Mouse (Mus musculus) heart, postnatal 36 days (tissue): ENCODE data around the gene Rif1. TPM values are rescaled to one million over a fixed set of nuclear protein-coding genes. Genes with fewer than 3 reads are reported as not detected.
"Not testable (repeated sequence)": the region's sequence is repeated elsewhere in the genome, so short reads cannot be mapped to it uniquely, and the experiment has no call there.

Experiments used
- DNase-seq, 2 experiments: peaks; one replicate each; pipeline ENCODE4 v3.0.0; 2021 to 2022
- intact Hi-C: fragments of 180-260 bp; cut with DNase I; formaldehyde crosslinking; loops from one replicate; pipeline ENCODE4 v1.15.1; 2025
- total RNA-seq, 2 experiments: library from RNA; stranded (reverse); gene quantifications; 2 replicates each; pipeline ENCODE4 v1.2.3; 2021

Rif1 gene
- total RNA-seq, 2 experiments from 2014 or later, result 19.5 to 25.1 TPM

GRCm38 (mm10) chr2:52071241-52071991 lies 1.2 kb upstream of the Rif1 start:
- DNase-seq, result no peak
- intact Hi-C loops, result loop anchor here (5.0 kb wide), 1 partner anchor 1774 kb away; the partner anchor contains the start of gene Mmadhc

- intact Hi-C loops, result loop anchor here (1.0 to 5.0 kb wide), 4 partner anchors 104 to 1775 kb away; partner anchors contain the start of genes Mmadhc and Rbm43
- DNase-seq, result no peak
Measured at GRCm38 (mm10) chr2:52072065-52072490, 554 bp upstream of the Rif1 start.

- DNase-seq, result peak in 1 of 2 experiments; percentile 39
- intact Hi-C loops, result loop anchor here (2.0 to 5.0 kb wide), 3 partner anchors 139 to 1776 kb away; partner anchors contain the start of genes Mmadhc and Rbm43
Measured at GRCm38 (mm10) chr2:52073141-52073904, 691 bp downstream of the Rif1 start.

GRCm38 (mm10) chr2:52078666-52079065 lies 6.0 kb downstream of the Rif1 start:
- no peak for DNase-seq
- intact Hi-C loops, result no loop called here

- intact Hi-C loops, result no loop called here
- no peak for DNase-seq
Measured at GRCm38 (mm10) chr2:52084013-52084412, 11.4 kb downstream of the Rif1 start.

- intact Hi-C loops, result no loop called here
- no peak for DNase-seq
Measured at GRCm38 (mm10) chr2:52084571-52084970, 11.9 kb downstream of the Rif1 start.

GRCm38 (mm10) chr2:52114086-52114485 lies 41.5 kb downstream of the Rif1 start:
- no peak for DNase-seq
- intact Hi-C loops, result no loop called here

GRCm38 (mm10) chr2:52131370-52131769 lies 58.7 kb downstream of the Rif1 start:
- intact Hi-C loops, DNase-seq: not testable (repeated sequence)

GRCm38 (mm10) chr2:52133351-52133750 lies 60.7 kb downstream of the Rif1 start:
- DNase-seq, result peak in 1 of 2 experiments; percentile 10
- intact Hi-C loops, result no loop called here

GRCm38 (mm10) chr2:52153064-52153463 lies 80.4 kb downstream of the Rif1 start:
- intact Hi-C loops, result no loop called here
- DNase-seq, result no peak

- intact Hi-C loops, result no loop called here
- no peak for DNase-seq
Measured at GRCm38 (mm10) chr2:52169243-52170005, 96.8 kb downstream of the Rif1 start.

Other genes starting within 250 kb of the Rif1 start
- 1 to 10 TPM; 3.4 to 5.1 TPM for gene Rbm43, start 137.7 kb upstream of the Rif1 start, total RNA-seq
- gene Nmi, start 99.3 kb upstream of the Rif1 start, total RNA-seq, result 1 to 10 TPM; 7.0 to 7.9 TPM
- 1 to 10 TPM; 1.0 to 1.2 TPM for gene Tnfaip6, start 34.8 kb upstream of the Rif1 start, total RNA-seq